Mouse (Mus musculus) layer of hippocampus, postnatal 14 days (tissue): Measurements from ENCODE around the gene Oxt. TPM values are rescaled to one million over a fixed set of nuclear protein-coding genes. Genes with fewer than 3 reads are reported as not detected.
A peak's percentile ranks its signal among the peaks of the same experiment; 100 is the strongest.
"Not testable (repeated sequence)": the region's sequence is repeated elsewhere in the genome, so short reads cannot be mapped to it uniquely, and the experiment has no call there.

Experiments used
- DNase-seq, 2 experiments: peaks; one replicate each; pipeline ENCODE4 v3.0.0; 2021 to 2022; ENCODE audit warnings: low spot score in 2 of 2, mixed read lengths in 1 of 2
- long read RNA-seq, 2 experiments: library from polyadenylated mRNA; stranded (forward); transcript quantifications; one replicate each; pipeline ENCODE4 v2.0.0; 2021
- total RNA-seq, 2 experiments: library from RNA; stranded (reverse); gene quantifications; 2 replicates each; pipeline ENCODE4 v1.2.3; 2021

Oxt gene
- not detected for total RNA-seq
- long read RNA-seq, experiment 1 = 0 reads
- long read RNA-seq, experiment 2 = 0 reads

GRCm38 (mm10) chr2:130575873-130576272, at the start of gene Oxt:
Gene Oxt, plus strand, starts transcription at chr2:130576173.
- DNase-seq = no peak

GRCm38 (mm10) chr2:130528457-130528856, 47.5 kb upstream of the Oxt start:
- DNase-seq = no peak

GRCm38 (mm10) chr2:130529290-130529689, 46.7 kb upstream of the Oxt start:
- DNase-seq = no peak

GRCm38 (mm10) chr2:130529925-130530324, 46.0 kb upstream of the Oxt start:
- DNase-seq = no peak

GRCm38 (mm10) chr2:130532201-130532600, 43.8 kb upstream of the Oxt start:
- DNase-seq = no peak

- no peak for DNase-seq
Measured at GRCm38 (mm10) chr2:130535017-130535416, 41.0 kb upstream of the Oxt start.

- no peak for DNase-seq
Measured at GRCm38 (mm10) chr2:130536890-130537289, 39.1 kb upstream of the Oxt start.

GRCm38 (mm10) chr2:130538876-130539546, 37.0 kb upstream of the Oxt start:
- DNase-seq = no peak

GRCm38 (mm10) chr2:130540266-130540665, 35.7 kb upstream of the Oxt start:
- DNase-seq = no peak

- DNase-seq = no peak
Measured at GRCm38 (mm10) chr2:130546957-130547356, 29.0 kb upstream of the Oxt start.

- DNase-seq = no peak
Measured at GRCm38 (mm10) chr2:130554841-130555240, 21.1 kb upstream of the Oxt start.

GRCm38 (mm10) chr2:130556292-130556691, 19.7 kb upstream of the Oxt start:
- DNase-seq = no peak

GRCm38 (mm10) chr2:130557462-130557861, 18.5 kb upstream of the Oxt start:
- DNase-seq = no peak

GRCm38 (mm10) chr2:130558015-130558414, 18.0 kb upstream of the Oxt start:
- DNase-seq = no peak

- peak; percentile 87 to 94 for DNase-seq
Measured at GRCm38 (mm10) chr2:130563212-130564055, 12.5 kb upstream of the Oxt start, which contains the start of gene Mrps26. Gene Mrps26, plus strand, starts transcription at chr2:130563742.

GRCm38 (mm10) chr2:130564063-130564462, 11.9 kb upstream of the Oxt start:
- DNase-seq = peak in 1 of 2 experiments; percentile 34

GRCm38 (mm10) chr2:130564983-130565382, 11.0 kb upstream of the Oxt start:
- DNase-seq = no peak

- no peak for DNase-seq
Measured at GRCm38 (mm10) chr2:130568921-130569320, 7.1 kb upstream of the Oxt start.

- no peak for DNase-seq
Measured at GRCm38 (mm10) chr2:130569926-130570325, 6.0 kb upstream of the Oxt start.

GRCm38 (mm10) chr2:130574960-130575359, 1.0 kb upstream of the Oxt start:
- DNase-seq = no peak

- DNase-seq = not testable (repeated sequence)
Measured at GRCm38 (mm10) chr2:130576564-130576963, 591 bp downstream of the Oxt start.

GRCm38 (mm10) chr2:130577021-130577420, 1.0 kb downstream of the Oxt start:
- no peak for DNase-seq
